Comparison of ENCODE assay signal across 8 mouse cellular contexts in genomic region chr9:76390839-76391238, GRCm38 (mm10).
DNase-seq lines count a peak whose midpoint lies in the region; ATAC-seq and TF ChIP-seq lines count a peak whose summit lies in the region.

No protein-coding gene starts in this region.

- no peaks in the 10 kb centered on the region for H3K27me3 ChIP-seq in hindbrain, embryonic 11.5 days (ENCODE audit: control insufficient read depth, insufficient read depth, low read length)
- no peaks in the 10 kb centered on the region for H3K27me3 ChIP-seq in hindbrain, embryonic 16.5 days (replicated peaks; ENCODE audit: control insufficient read depth, insufficient read depth, low read length)
- no peaks in the 10 kb centered on the region for H3K27me3 ChIP-seq in forebrain, postnatal 0 days (ENCODE audit: insufficient read depth, low read length)
- no peaks in the 10 kb centered on the region for H3K27me3 ChIP-seq in intestine, embryonic 15.5 days (replicated peaks)

- H3K4me2 ChIP-seq in hindbrain, embryonic 11.5 days (replicated peaks; ENCODE audit: low read depth, low read length): no peak overlapping the region
- no peak overlapping the region for H3K4me2 ChIP-seq in hindbrain, embryonic 16.5 days (ENCODE audit: low read length)
- no peak overlapping the region for H3K4me2 ChIP-seq in forebrain, postnatal 0 days (ENCODE audit: low read depth)
- no peak overlapping the region for H3K4me2 ChIP-seq in intestine, embryonic 15.5 days (replicated peaks)

- peak; percentile 55 for DNase-seq in hindbrain, embryonic 11.5 days (ENCODE audit: low spot score)
- peak; percentile 5 to 19 for DNase-seq in spleen, postnatal 36 days (ENCODE audit: low spot score in 2 of 2)
- no peak for DNase-seq in spleen, adult 12 weeks (ENCODE audit: low spot score)
- DNase-seq in adrenal gland, postnatal 14 days: peak; percentile 42
- peak; percentile 2 for DNase-seq in forebrain, postnatal 0 days
- peak; percentile 2 for DNase-seq in naive thymus-derived CD4-positive, alpha-beta T cell, adult 2 months (ENCODE audit: low read depth)

- H3K27ac ChIP-seq in hindbrain, embryonic 11.5 days (ENCODE audit: low read depth, low read length): no peak overlapping the region
- H3K27ac ChIP-seq in hindbrain, embryonic 16.5 days (ENCODE audit: low read depth, low read length): no peak overlapping the region
- no peak overlapping the region for H3K27ac ChIP-seq in forebrain, postnatal 0 days (ENCODE audit: low read depth, low read length)
- no peak overlapping the region for H3K27ac ChIP-seq in intestine, embryonic 15.5 days

- H3K4me3 ChIP-seq in hindbrain, embryonic 11.5 days (ENCODE audit: low read depth, low read length): no peak overlapping the region
- H3K4me3 ChIP-seq in hindbrain, embryonic 16.5 days (ENCODE audit: low read length): no peak overlapping the region
- no peak overlapping the region for H3K4me3 ChIP-seq in forebrain, postnatal 0 days (ENCODE audit: low read depth, low read length)
- H3K4me3 ChIP-seq in intestine, embryonic 15.5 days (replicated peaks): no peak overlapping the region

- WGBS in hindbrain, embryonic 11.5 days: 57% methylated on average over 1 of the region's 1 CpGs
- 39% methylated on average over 1 of the region's 1 CpGs for WGBS in hindbrain, embryonic 16.5 days
- 47% methylated on average over 1 of the region's 1 CpGs for WGBS in forebrain, postnatal 0 days
- WGBS in intestine, embryonic 15.5 days: 44% methylated on average over 1 of the region's 1 CpGs

- no peak for ATAC-seq in hindbrain, embryonic 11.5 days (ENCODE audit: low FRiP score)
- no peak for ATAC-seq in hindbrain, embryonic 16.5 days
- no peak for ATAC-seq in forebrain, postnatal 0 days
- ATAC-seq in intestine, embryonic 15.5 days: no peak

- H3K9me3 ChIP-seq in hindbrain, embryonic 11.5 days (ENCODE audit: control insufficient read depth, low read length): no peaks in the 10 kb centered on the region
- no peaks in the 10 kb centered on the region for H3K9me3 ChIP-seq in hindbrain, embryonic 16.5 days (ENCODE audit: control insufficient read depth, low read length)
- no peaks in the 10 kb centered on the region for H3K9me3 ChIP-seq in forebrain, postnatal 0 days (ENCODE audit: low read length)
- no peaks in the 10 kb centered on the region for H3K9me3 ChIP-seq in intestine, embryonic 15.5 days

- no peaks in the 10 kb centered on the region for H3K36me3 ChIP-seq in hindbrain, embryonic 11.5 days (ENCODE audit: control insufficient read depth, insufficient read depth, low read length)
- H3K36me3 ChIP-seq in hindbrain, embryonic 16.5 days (ENCODE audit: control insufficient read depth, insufficient read depth, low read length): no peaks in the 10 kb centered on the region
- H3K36me3 ChIP-seq in forebrain, postnatal 0 days (ENCODE audit: insufficient read depth): no peaks in the 10 kb centered on the region
- no peaks in the 10 kb centered on the region for H3K36me3 ChIP-seq in intestine, embryonic 15.5 days

- H3K9ac ChIP-seq in hindbrain, embryonic 11.5 days (ENCODE audit: low read depth, low read length): no peak overlapping the region
- no peak overlapping the region for H3K9ac ChIP-seq in hindbrain, embryonic 16.5 days (ENCODE audit: low read depth, low read length)
- H3K9ac ChIP-seq in forebrain, postnatal 0 days: no peak overlapping the region
- H3K9ac ChIP-seq in intestine, embryonic 15.5 days: no peak overlapping the region

- TF ChIP-seq CTCF in forebrain, postnatal 0 days (IDR thresholded peaks at IDR 0.05; ENCODE audit: low read depth): peak; percentile 57

- no peaks in the 10 kb centered on the region for H3K4me1 ChIP-seq in hindbrain, embryonic 11.5 days (replicated peaks; ENCODE audit: control insufficient read depth, insufficient read depth, low read length)
- no peaks in the 10 kb centered on the region for H3K4me1 ChIP-seq in hindbrain, embryonic 16.5 days (ENCODE audit: control insufficient read depth, insufficient read depth, low read depth, low read length)
- H3K4me1 ChIP-seq in forebrain, postnatal 0 days (ENCODE audit: insufficient read depth): no peaks in the 10 kb centered on the region
- H3K4me1 ChIP-seq in intestine, embryonic 15.5 days (replicated peaks): no peaks in the 10 kb centered on the region
